Mouse (Mus musculus): ENCODE measurements around the gene 1700017D01Rik.

Gene 1700017D01Rik

GRCm38 (mm10) chr19:11048009-11048408 lies 82.7 kb downstream of the 1700017D01Rik start:
- DNase-seq (ENCODE audit: low read depth): no peak
